Mouse (Mus musculus): ENCODE measurements around the gene Mss51. TPM values are rescaled to one million over a fixed set of nuclear protein-coding genes. Genes with fewer than 3 reads are reported as not detected.

The Mss51 gene
- polyA plus RNA-seq, 1 experiment, result 0.28 TPM

DNA sequence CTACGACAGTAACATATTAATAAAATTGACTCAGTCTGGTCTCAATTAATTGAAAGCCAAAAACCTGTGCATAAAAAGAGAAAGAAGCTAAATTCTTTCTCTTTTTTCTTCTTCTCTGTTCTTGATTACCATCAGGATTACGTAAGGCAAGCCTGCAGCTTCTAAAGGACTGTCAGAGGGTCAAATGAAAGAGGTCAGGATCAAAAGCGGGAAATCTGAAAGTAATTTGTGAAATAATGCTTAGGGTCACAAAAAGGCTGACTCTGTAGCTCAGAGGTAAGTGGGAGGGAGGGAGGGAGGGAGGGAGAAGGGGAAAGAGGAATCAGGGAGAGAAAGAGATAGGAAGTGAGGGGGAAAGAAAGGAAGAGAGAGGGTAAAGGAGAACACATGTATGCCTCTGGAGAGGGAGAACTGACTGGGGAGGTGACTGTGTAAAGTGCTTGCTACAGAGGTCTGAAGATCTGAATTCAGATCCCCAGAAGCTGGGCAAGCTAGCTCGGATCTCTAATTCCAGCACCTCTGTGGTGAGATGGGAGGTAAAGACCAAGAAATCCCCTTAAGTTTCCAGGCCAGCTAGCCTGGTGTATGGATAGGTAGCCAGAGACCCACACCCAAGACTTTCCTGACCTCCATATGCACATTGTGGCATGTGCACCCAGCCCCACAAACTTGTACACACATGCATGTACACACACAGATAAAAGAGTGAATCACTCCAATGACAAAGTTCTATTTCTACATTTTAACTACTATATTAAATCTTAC, 19.3 kb downstream of the Mss51 start:
- H3K36me3 ChIP-seq (ENCODE audit: control insufficient read depth, insufficient read depth), result peaks cover 23% of the 10 kb centered on the region

GRCm38 (mm10) chr14:20460216-20460615, 36.5 kb downstream of the Mss51 start:
- Histone ChIP-seq H3ac (ENCODE audit: control insufficient read depth, insufficient read length, low read depth) (no peak overlapping the region), H3K79me3 (ENCODE audit: low read depth) (no peaks in the 10 kb centered on the region), H3K27me3 (ENCODE audit: control insufficient read depth, insufficient read depth, insufficient read length) (no peaks in the 10 kb centered on the region), H3K36me3 (ENCODE audit: control insufficient read depth, insufficient read depth) (peaks cover 94% of the 10 kb centered on the region), H3K4me3 (ENCODE audit: insufficient read depth, poor library complexity, severe bottlenecking) (no peak overlapping the region), H3K79me2 (ENCODE audit: control insufficient read depth, insufficient read depth) (no peaks in the 10 kb centered on the region)
- no peak for TF ChIP-seq FOSL1 (IDR thresholded peaks at IDR 0.05; ENCODE audit: insufficient read depth, low read length, poor library complexity, severe bottlenecking)
- no peak for TF ChIP-seq MYOG (IDR thresholded peaks at IDR 0.05; ENCODE audit: control insufficient read depth, extremely low read depth, insufficient read length)
- TF ChIP-seq MAX (IDR thresholded peaks at IDR 0.05), result no peak
- TF ChIP-seq CEBPB (IDR thresholded peaks at IDR 0.05; ENCODE audit: low read depth), result no peak
- no peak for TF ChIP-seq MYOD1 (IDR thresholded peaks at IDR 0.05; ENCODE audit: control insufficient read depth, insufficient read length, low read depth)
- no peak for TF ChIP-seq CTCF (IDR thresholded peaks at IDR 0.05; ENCODE audit: control insufficient read depth, insufficient read depth, insufficient read length)
- no peak for TF ChIP-seq USF1 (IDR thresholded peaks at IDR 0.05; ENCODE audit: low read depth)

More for the DNA sequence above, 19.3 kb downstream of the Mss51 start:
- H3ac ChIP-seq (ENCODE audit: control insufficient read depth, insufficient read length, low read depth), result no peak overlapping the region
- H3K27me3 ChIP-seq (ENCODE audit: control insufficient read depth, insufficient read depth, insufficient read length), result no peaks in the 10 kb centered on the region
- H3K79me3 ChIP-seq (ENCODE audit: low read depth), result peaks cover 29% of the 10 kb centered on the region
- H3K79me2 ChIP-seq (ENCODE audit: control insufficient read depth, insufficient read depth), result peaks cover 64% of the 10 kb centered on the region
- TF ChIP-seq MYOD1 (IDR thresholded peaks at IDR 0.05; ENCODE audit: control insufficient read depth, insufficient read length, low read depth), result no peak
- no peak for TF ChIP-seq CEBPB (IDR thresholded peaks at IDR 0.05; ENCODE audit: low read depth)
- TF ChIP-seq CTCF (IDR thresholded peaks at IDR 0.05; ENCODE audit: control insufficient read depth, insufficient read depth, insufficient read length), result no peak
- TF ChIP-seq FOSL1 (IDR thresholded peaks at IDR 0.05; ENCODE audit: insufficient read depth, low read length, poor library complexity, severe bottlenecking), result no peak
- TF ChIP-seq MAX (IDR thresholded peaks at IDR 0.05), result no peak
- TF ChIP-seq MYOG (IDR thresholded peaks at IDR 0.05; ENCODE audit: control insufficient read depth, extremely low read depth, insufficient read length), result no peak
- no peak for TF ChIP-seq USF1 (IDR thresholded peaks at IDR 0.05; ENCODE audit: low read depth)
- no peak overlapping the region for H3K4me3 ChIP-seq (ENCODE audit: insufficient read depth, poor library complexity, severe bottlenecking)

DNA sequence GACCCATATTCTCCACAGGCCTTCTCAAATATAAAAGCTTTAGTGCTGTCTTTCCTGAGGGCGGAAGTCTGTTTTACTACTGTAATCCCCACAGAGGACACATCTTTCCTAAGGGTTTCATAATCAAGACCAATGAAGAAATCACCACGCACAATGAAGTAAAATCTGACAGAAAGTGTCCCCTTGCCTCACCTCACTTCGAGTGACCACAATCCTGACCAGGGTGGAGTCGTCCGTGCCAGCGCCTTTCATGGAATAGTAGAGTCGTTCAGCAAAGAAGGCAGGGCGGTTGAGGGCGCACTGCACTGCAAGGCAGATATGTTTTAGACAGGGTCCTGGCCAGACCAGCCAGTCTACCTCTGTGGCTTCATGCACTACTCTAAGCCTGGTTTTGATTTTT, 38.3 kb downstream of the Mss51 start:
- no peak overlapping the region for H3ac ChIP-seq (ENCODE audit: control insufficient read depth, insufficient read length, low read depth)
- no peaks in the 10 kb centered on the region for H3K79me2 ChIP-seq (ENCODE audit: control insufficient read depth, insufficient read depth)
- no peaks in the 10 kb centered on the region for H3K27me3 ChIP-seq (ENCODE audit: control insufficient read depth, insufficient read depth, insufficient read length)
- peaks cover 80% of the 10 kb centered on the region for H3K36me3 ChIP-seq (ENCODE audit: control insufficient read depth, insufficient read depth)
- no peaks in the 10 kb centered on the region for H3K79me3 ChIP-seq (ENCODE audit: low read depth)
- H3K4me3 ChIP-seq (ENCODE audit: insufficient read depth, poor library complexity, severe bottlenecking), result no peak overlapping the region
- TF ChIP-seq MAX (IDR thresholded peaks at IDR 0.05) (no peak), USF1 (IDR thresholded peaks at IDR 0.05; ENCODE audit: low read depth) (no peak), FOSL1 (IDR thresholded peaks at IDR 0.05; ENCODE audit: insufficient read depth, low read length, poor library complexity, severe bottlenecking) (no peak), CEBPB (IDR thresholded peaks at IDR 0.05; ENCODE audit: low read depth) (no peak), CTCF (IDR thresholded peaks at IDR 0.05; ENCODE audit: control insufficient read depth, insufficient read depth, insufficient read length) (no peak), MYOG (IDR thresholded peaks at IDR 0.05; ENCODE audit: control insufficient read depth, extremely low read depth, insufficient read length) (no peak), MYOD1 (IDR thresholded peaks at IDR 0.05; ENCODE audit: control insufficient read depth, insufficient read length, low read depth) (no peak)

- H3K4me3 ChIP-seq (ENCODE audit: insufficient read depth, poor library complexity, severe bottlenecking), result no peak overlapping the region
- TF ChIP-seq MYOD1 (IDR thresholded peaks at IDR 0.05; ENCODE audit: control insufficient read depth, insufficient read length, low read depth) (no peak), MYOG (IDR thresholded peaks at IDR 0.05; ENCODE audit: control insufficient read depth, extremely low read depth, insufficient read length) (no peak), FOSL1 (IDR thresholded peaks at IDR 0.05; ENCODE audit: insufficient read depth, low read length, poor library complexity, severe bottlenecking) (no peak), CEBPB (IDR thresholded peaks at IDR 0.05; ENCODE audit: low read depth) (no peak), MAX (IDR thresholded peaks at IDR 0.05) (no peak), USF1 (IDR thresholded peaks at IDR 0.05; ENCODE audit: low read depth) (no peak), CTCF (IDR thresholded peaks at IDR 0.05; ENCODE audit: control insufficient read depth, insufficient read depth, insufficient read length) (no peak)
- no peak overlapping the region for H3ac ChIP-seq (ENCODE audit: control insufficient read depth, insufficient read length, low read depth)
- no peaks in the 10 kb centered on the region for H3K27me3 ChIP-seq (ENCODE audit: control insufficient read depth, insufficient read depth, insufficient read length)
- H3K36me3 ChIP-seq (ENCODE audit: control insufficient read depth, insufficient read depth), result peaks cover 27% of the 10 kb centered on the region
- no peaks in the 10 kb centered on the region for H3K79me2 ChIP-seq (ENCODE audit: control insufficient read depth, insufficient read depth)
- no peaks in the 10 kb centered on the region for H3K79me3 ChIP-seq (ENCODE audit: low read depth)
Observed at GRCm38 (mm10) chr14:20452929-20453328, 43.8 kb downstream of the Mss51 start.

- H3K79me3 ChIP-seq (ENCODE audit: low read depth), result no peaks in the 10 kb centered on the region
- TF ChIP-seq MAX (IDR thresholded peaks at IDR 0.05) (no peak), CTCF (IDR thresholded peaks at IDR 0.05; ENCODE audit: control insufficient read depth, insufficient read depth, insufficient read length) (no peak), CEBPB (IDR thresholded peaks at IDR 0.05; ENCODE audit: low read depth) (no peak), FOSL1 (IDR thresholded peaks at IDR 0.05; ENCODE audit: insufficient read depth, low read length, poor library complexity, severe bottlenecking) (no peak), MYOD1 (IDR thresholded peaks at IDR 0.05; ENCODE audit: control insufficient read depth, insufficient read length, low read depth) (no peak), MYOG (IDR thresholded peaks at IDR 0.05; ENCODE audit: control insufficient read depth, extremely low read depth, insufficient read length) (no peak), USF1 (IDR thresholded peaks at IDR 0.05; ENCODE audit: low read depth) (no peak)
- no peak within 1 kb of the TSS for H3K4me3 ChIP-seq (ENCODE audit: insufficient read depth, poor library complexity, severe bottlenecking)
- H3K27me3 ChIP-seq (ENCODE audit: control insufficient read depth, insufficient read depth, insufficient read length), result no peaks in the 10 kb centered on the region
- no peaks in the 10 kb centered on the region for H3K79me2 ChIP-seq (ENCODE audit: control insufficient read depth, insufficient read depth)
- no peak within 1 kb of the TSS for H3ac ChIP-seq (ENCODE audit: control insufficient read depth, insufficient read length, low read depth)
- peaks cover 19% of the 10 kb centered on the region for H3K36me3 ChIP-seq (ENCODE audit: control insufficient read depth, insufficient read depth)
Observed at GRCm38 (mm10) chr14:20451765-20452331, 44.9 kb downstream of the Mss51 start, which contains the start of gene Cfap70. TSS of gene Cfap70 (minus strand) at chr14:20452226.

All from C2C12 (cell line).